Mouse (Mus musculus): Measurements from ENCODE around the gene Atxn10.
"Not testable (repeated sequence)": the region's sequence is repeated elsewhere in the genome, so short reads cannot be mapped to it uniquely, and the experiment has no call there.

Gene Atxn10

GRCm38 (mm10) chr15:85335671-85336300, at the start of gene Atxn10:
Atxn10 (plus strand) TSS chr15:85336245.
- DNase-seq (ENCODE audit: low spot score) = no peak

GRCm38 (mm10) chr15:85294632-85295031, 41.4 kb upstream of the Atxn10 start:
- DNase-seq (ENCODE audit: low spot score) = no peak

GRCm38 (mm10) chr15:85295544-85295943, 40.5 kb upstream of the Atxn10 start:
- DNase-seq (ENCODE audit: low spot score) = no peak

- DNase-seq (ENCODE audit: low spot score) = no peak
These were observed 40.1 kb upstream of the Atxn10 start for GRCm38 (mm10) chr15:85295977-85296376.

- no peak for DNase-seq (ENCODE audit: low spot score)
These were observed 39.5 kb upstream of the Atxn10 start for GRCm38 (mm10) chr15:85296538-85296937.

GRCm38 (mm10) chr15:85298167-85298781, 37.8 kb upstream of the Atxn10 start:
- no peak for DNase-seq (ENCODE audit: low spot score)

- no peak for DNase-seq (ENCODE audit: low spot score)
These were observed 37.1 kb upstream of the Atxn10 start for GRCm38 (mm10) chr15:85298946-85299345.

- no peak for DNase-seq (ENCODE audit: low spot score)
These were observed 32.8 kb upstream of the Atxn10 start for GRCm38 (mm10) chr15:85303241-85303640.

GRCm38 (mm10) chr15:85303976-85304375, 32.1 kb upstream of the Atxn10 start:
- no peak for DNase-seq (ENCODE audit: low spot score)

GRCm38 (mm10) chr15:85307061-85307660, 28.9 kb upstream of the Atxn10 start:
- no peak for DNase-seq (ENCODE audit: low spot score)

- peak; percentile 51 for DNase-seq (ENCODE audit: low spot score)
These were observed 24.9 kb upstream of the Atxn10 start for GRCm38 (mm10) chr15:85311058-85311657.

GRCm38 (mm10) chr15:85315378-85316025, 20.5 kb upstream of the Atxn10 start:
- peak; percentile 73 for DNase-seq (ENCODE audit: low spot score)

GRCm38 (mm10) chr15:85316342-85317140, 19.5 kb upstream of the Atxn10 start:
- DNase-seq (ENCODE audit: low spot score) = peak; percentile 34

GRCm38 (mm10) chr15:85319924-85320668, 15.9 kb upstream of the Atxn10 start:
- no peak for DNase-seq (ENCODE audit: low spot score)

GRCm38 (mm10) chr15:85323214-85323613, 12.8 kb upstream of the Atxn10 start:
- DNase-seq (ENCODE audit: low spot score) = no peak

GRCm38 (mm10) chr15:85324426-85324825, 11.6 kb upstream of the Atxn10 start:
- DNase-seq (ENCODE audit: low spot score) = no peak

GRCm38 (mm10) chr15:85327808-85328207, 8.2 kb upstream of the Atxn10 start:
- no peak for DNase-seq (ENCODE audit: low spot score)

- not testable (repeated sequence) for DNase-seq (ENCODE audit: low spot score)
These were observed 7.6 kb upstream of the Atxn10 start for GRCm38 (mm10) chr15:85328455-85328854.

- DNase-seq (ENCODE audit: low spot score) = no peak
These were observed 6.9 kb upstream of the Atxn10 start for GRCm38 (mm10) chr15:85329096-85329495.

- DNase-seq (ENCODE audit: low spot score) = no peak
These were observed 6.0 kb upstream of the Atxn10 start for GRCm38 (mm10) chr15:85330024-85330423.

- not testable (repeated sequence) for DNase-seq (ENCODE audit: low spot score)
These were observed 2.5 kb upstream of the Atxn10 start for GRCm38 (mm10) chr15:85333511-85333910.

Data from lung, postnatal 25 days (tissue).